Mouse (Mus musculus): ENCODE measurements around the gene Fam228a. TPM values are rescaled to one million over a fixed set of nuclear protein-coding genes. Genes with fewer than 3 reads are reported as not detected.

Fam228a gene
- polyA plus RNA-seq, 1 experiment from 2014 or later, result 1.3 TPM

DNA sequence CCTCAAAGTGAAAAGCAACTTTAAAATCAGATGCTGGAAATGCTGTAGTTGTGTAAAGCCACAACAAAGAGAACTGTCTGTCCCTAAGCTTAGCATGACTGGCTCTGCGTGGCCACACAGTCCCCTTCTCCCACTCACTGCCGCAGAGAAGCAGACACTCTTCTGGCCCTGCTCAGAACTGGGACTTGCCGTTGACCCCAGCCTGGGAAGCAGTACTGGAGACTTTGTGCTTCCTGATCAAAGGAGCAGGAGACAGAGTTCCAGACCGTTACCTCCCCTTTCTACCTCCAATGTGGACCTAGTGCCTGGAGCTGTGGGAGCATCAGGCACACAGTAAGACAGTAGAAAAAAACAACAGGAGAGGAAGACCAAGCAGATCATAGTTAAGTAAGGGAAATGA lies 5.9 kb downstream of the Fam228a start:
- Histone ChIP-seq H3K27ac (ENCODE audit: low read length) (no peak overlapping the region), H3K4me1 (ENCODE audit: control insufficient read depth, insufficient read depth, low read length) (no peaks in the 10 kb centered on the region), H3K9ac (replicated peaks; ENCODE audit: low read depth, low read length) (no peak overlapping the region), H3K4me2 (replicated peaks; ENCODE audit: low read depth, low read length) (no peak overlapping the region), H3K36me3 (ENCODE audit: control insufficient read depth, insufficient read depth, low read length) (no peaks in the 10 kb centered on the region), H3K9me3 (ENCODE audit: control insufficient read depth, low read depth, low read length) (no peaks in the 10 kb centered on the region), H3K27me3 (ENCODE audit: control insufficient read depth, insufficient read depth, low read length) (no peaks in the 10 kb centered on the region), H3K4me3 (ENCODE audit: low read depth, low read length) (no peak overlapping the region)
- ATAC-seq (ENCODE audit: insufficient number of reproducible peaks, insufficient read depth, low FRiP score, low read depth), result no peak
- 52% methylated on average over 4 of the region's 4 CpGs for WGBS

DNA sequence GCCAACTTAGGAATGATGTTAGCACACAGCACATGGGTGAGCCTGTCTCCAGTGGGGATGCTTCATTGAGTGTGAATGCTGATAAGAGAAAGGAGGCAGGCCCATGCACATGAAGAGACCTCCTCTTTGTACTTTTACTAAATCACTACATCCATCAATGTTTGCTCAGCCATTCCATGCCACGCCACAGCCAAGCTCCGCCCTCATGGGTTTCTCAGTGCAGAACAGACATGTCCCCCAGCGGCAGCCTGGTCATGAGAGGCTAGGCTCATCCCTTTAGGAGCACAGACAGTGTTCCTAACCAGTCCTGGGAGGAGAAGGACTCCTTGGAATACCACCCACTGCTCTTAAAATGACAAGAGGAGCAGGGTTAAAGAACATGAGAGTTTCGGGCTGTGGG lies 6.6 kb downstream of the Fam228a start:
- Histone ChIP-seq H3K4me2 (replicated peaks; ENCODE audit: low read depth, low read length) (no peak overlapping the region), H3K27me3 (ENCODE audit: control insufficient read depth, insufficient read depth, low read length) (no peaks in the 10 kb centered on the region)

DNA sequence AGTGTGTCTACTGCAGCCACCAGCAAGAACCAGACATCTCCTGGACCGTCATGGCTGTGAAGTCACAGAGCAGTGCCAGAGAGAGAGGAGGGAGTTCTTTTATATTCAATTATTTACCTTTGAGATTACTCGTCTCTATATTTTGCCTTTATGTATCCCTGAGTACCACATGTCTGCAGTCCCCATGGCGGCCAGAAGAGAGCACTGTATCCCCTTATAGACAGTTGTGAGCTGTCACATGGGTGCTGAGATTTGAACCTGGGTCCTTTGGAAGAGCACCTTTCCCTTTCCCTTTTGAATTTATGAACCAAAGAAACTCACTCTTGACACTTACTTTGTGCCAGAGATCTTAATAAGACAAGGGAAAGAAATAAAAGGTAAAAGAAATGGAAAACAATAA lies 9.1 kb downstream of the Fam228a start:
- 86% methylated on average over 3 of the region's 3 CpGs for WGBS
- no peak for ATAC-seq (ENCODE audit: insufficient number of reproducible peaks, insufficient read depth, low FRiP score, low read depth)

More for the DNA sequence above, 6.6 kb downstream of the Fam228a start:
- 60% methylated on average over 4 of the region's 4 CpGs for WGBS
- Histone ChIP-seq H3K27ac (ENCODE audit: low read length) (no peak overlapping the region), H3K9ac (replicated peaks; ENCODE audit: low read depth, low read length) (no peak overlapping the region), H3K4me1 (ENCODE audit: control insufficient read depth, insufficient read depth, low read length) (no peaks in the 10 kb centered on the region), H3K4me3 (ENCODE audit: low read depth, low read length) (no peak overlapping the region), H3K9me3 (ENCODE audit: control insufficient read depth, low read depth, low read length) (no peaks in the 10 kb centered on the region), H3K36me3 (ENCODE audit: control insufficient read depth, insufficient read depth, low read length) (no peaks in the 10 kb centered on the region)
- ATAC-seq (ENCODE audit: insufficient number of reproducible peaks, insufficient read depth, low FRiP score, low read depth), result no peak

DNA sequence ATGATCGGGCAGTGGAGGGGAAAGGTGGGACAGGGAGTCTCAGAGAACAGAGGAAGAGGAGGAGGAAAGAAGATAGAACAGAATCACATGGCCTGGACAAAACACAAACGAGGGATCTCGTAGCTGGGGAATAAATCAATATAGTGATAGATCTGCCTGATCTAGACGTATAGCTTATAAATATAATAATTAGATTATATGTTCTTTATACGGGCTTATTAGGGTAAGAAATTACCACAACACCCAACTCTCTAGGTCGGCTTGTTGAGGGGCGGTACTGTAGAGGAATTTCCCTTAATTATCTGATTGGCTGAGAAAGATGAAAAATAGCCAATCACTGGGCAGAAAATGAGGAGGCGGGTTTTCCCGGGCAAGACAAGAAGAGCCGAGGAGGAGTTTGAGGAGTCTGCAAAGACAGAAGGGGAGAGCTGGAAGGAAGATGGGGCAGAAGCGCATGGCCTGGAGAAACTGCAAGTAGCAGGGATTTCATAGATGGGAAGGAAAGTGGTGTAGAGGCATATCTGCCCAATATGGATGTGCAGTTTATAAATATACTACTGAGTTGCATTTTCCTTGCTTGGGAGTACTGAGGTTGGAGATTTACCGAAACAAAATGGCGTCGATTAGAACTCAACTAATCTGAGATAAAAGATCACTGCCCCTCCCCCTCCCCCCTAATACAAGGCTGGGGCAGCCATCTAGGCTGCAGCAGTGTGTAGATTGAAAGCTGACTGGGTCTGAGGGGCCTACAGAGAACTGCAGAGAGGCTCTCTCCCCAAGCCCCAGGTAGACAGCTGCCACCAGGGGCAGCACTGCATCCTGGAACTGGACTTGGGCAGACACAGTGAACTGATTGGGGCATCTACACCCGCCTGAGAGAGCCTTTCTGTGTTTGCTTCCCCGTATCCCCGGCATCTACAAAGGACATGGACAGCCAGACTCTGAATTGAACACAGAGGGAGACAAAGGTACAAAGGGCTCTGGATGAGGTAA lies 18.2 kb downstream of the Fam228a start:
- Histone ChIP-seq H3K27me3 (ENCODE audit: control insufficient read depth, insufficient read depth, low read length) (no peaks in the 10 kb centered on the region), H3K9ac (replicated peaks; ENCODE audit: low read depth, low read length) (no peak overlapping the region), H3K4me2 (replicated peaks; ENCODE audit: low read depth, low read length) (no peak overlapping the region), H3K27ac (ENCODE audit: low read length) (no peak overlapping the region), H3K4me1 (ENCODE audit: control insufficient read depth, insufficient read depth, low read length) (no peaks in the 10 kb centered on the region), H3K4me3 (ENCODE audit: low read depth, low read length) (no peak overlapping the region), H3K36me3 (ENCODE audit: control insufficient read depth, insufficient read depth, low read length) (no peaks in the 10 kb centered on the region), H3K9me3 (ENCODE audit: control insufficient read depth, low read depth, low read length) (no peaks in the 10 kb centered on the region)
- 72% methylated on average over 17 of the region's 17 CpGs for WGBS
- no peak for ATAC-seq (ENCODE audit: insufficient number of reproducible peaks, insufficient read depth, low FRiP score, low read depth)

More for the DNA sequence above, 9.1 kb downstream of the Fam228a start:
- H3K4me2 ChIP-seq (replicated peaks; ENCODE audit: low read depth, low read length), result no peak overlapping the region
- H3K9me3 ChIP-seq (ENCODE audit: control insufficient read depth, low read depth, low read length), result no peaks in the 10 kb centered on the region
- no peak overlapping the region for H3K9ac ChIP-seq (replicated peaks; ENCODE audit: low read depth, low read length)
- no peak overlapping the region for H3K4me3 ChIP-seq (ENCODE audit: low read depth, low read length)
- no peaks in the 10 kb centered on the region for H3K4me1 ChIP-seq (ENCODE audit: control insufficient read depth, insufficient read depth, low read length)
- no peak overlapping the region for H3K27ac ChIP-seq (ENCODE audit: low read length)
- H3K36me3 ChIP-seq (ENCODE audit: control insufficient read depth, insufficient read depth, low read length), result no peaks in the 10 kb centered on the region
- no peaks in the 10 kb centered on the region for H3K27me3 ChIP-seq (ENCODE audit: control insufficient read depth, insufficient read depth, low read length)

DNA sequence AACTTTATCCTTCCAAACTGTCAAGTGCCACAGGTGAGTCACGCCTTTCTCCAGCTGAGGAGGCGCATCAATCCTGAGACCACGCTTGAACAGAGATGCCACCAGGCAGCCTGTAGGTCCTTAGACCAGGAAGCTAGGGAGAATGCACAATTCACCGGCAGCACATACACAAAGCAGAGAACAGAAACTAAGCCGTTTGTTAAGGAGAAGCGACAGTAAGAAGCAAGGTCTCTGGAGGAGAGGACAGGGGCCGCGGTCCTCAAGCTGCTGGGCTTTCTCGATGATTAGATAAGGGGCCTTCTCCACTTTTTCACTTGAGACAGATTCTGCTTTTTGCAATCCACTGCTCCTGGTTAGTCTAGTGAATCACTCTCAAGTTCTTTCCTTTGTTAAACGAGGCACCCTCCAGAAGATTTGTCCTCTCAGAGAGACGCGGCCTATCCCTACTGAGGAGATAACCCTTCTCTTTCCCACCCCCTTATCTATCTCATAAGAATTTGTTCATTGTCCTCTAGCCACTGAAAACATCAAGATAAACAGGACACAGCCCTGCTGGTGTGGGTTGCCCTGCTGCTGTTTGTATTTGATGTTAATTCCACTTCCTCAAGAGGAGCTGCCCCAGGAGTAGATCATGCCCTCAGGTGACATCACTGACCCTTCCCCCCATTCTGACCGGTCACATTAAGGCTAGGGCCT lies 19.0 kb downstream of the Fam228a start:
- no peak overlapping the region for H3K4me3 ChIP-seq (ENCODE audit: low read depth, low read length)
- H3K27me3 ChIP-seq (ENCODE audit: control insufficient read depth, insufficient read depth, low read length), result no peaks in the 10 kb centered on the region
- no peak overlapping the region for H3K4me2 ChIP-seq (replicated peaks; ENCODE audit: low read depth, low read length)
- H3K4me1 ChIP-seq (ENCODE audit: control insufficient read depth, insufficient read depth, low read length), result no peaks in the 10 kb centered on the region
- H3K9ac ChIP-seq (replicated peaks; ENCODE audit: low read depth, low read length), result no peak overlapping the region
- no peaks in the 10 kb centered on the region for H3K9me3 ChIP-seq (ENCODE audit: control insufficient read depth, low read depth, low read length)
- H3K36me3 ChIP-seq (ENCODE audit: control insufficient read depth, insufficient read depth, low read length), result 0 out of 2 replicates have a peak, but pooled peaks cover 3% of the 10 kb centered on the region
- no peak for ATAC-seq (ENCODE audit: insufficient number of reproducible peaks, insufficient read depth, low FRiP score, low read depth)
- WGBS, result 67% methylated on average over 13 of the region's 13 CpGs
- H3K27ac ChIP-seq (ENCODE audit: low read length), result no peak overlapping the region

DNA sequence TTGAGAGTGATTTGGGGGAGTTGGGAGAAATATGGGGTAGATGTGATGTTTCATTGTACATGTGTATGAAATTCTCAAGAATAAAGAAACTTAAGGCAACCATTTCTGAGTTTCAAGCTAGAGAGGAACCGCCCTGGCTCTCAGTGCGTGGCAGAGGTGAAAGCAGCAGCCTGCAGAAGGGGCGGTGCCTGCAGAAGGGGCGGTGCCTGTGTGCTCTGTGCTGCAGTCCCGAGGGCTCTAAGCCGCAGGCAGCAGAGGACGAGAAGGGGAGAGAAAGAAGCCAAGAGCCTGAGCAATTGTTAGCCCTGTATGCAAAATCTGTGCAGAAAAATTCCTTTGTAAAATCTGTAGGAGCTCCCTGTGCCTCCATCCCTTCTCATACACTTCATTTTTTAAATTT lies 20.8 kb downstream of the Fam228a start:
- Histone ChIP-seq H3K27ac (ENCODE audit: low read length) (no peak overlapping the region), H3K36me3 (ENCODE audit: control insufficient read depth, insufficient read depth, low read length) (peaks cover 11% of the 10 kb centered on the region), H3K4me3 (ENCODE audit: low read depth, low read length) (no peak overlapping the region), H3K27me3 (ENCODE audit: control insufficient read depth, insufficient read depth, low read length) (no peaks in the 10 kb centered on the region), H3K9me3 (ENCODE audit: control insufficient read depth, low read depth, low read length) (no peaks in the 10 kb centered on the region), H3K4me2 (replicated peaks; ENCODE audit: low read depth, low read length) (no peak overlapping the region), H3K4me1 (ENCODE audit: control insufficient read depth, insufficient read depth, low read length) (no peaks in the 10 kb centered on the region), H3K9ac (replicated peaks; ENCODE audit: low read depth, low read length) (no peak overlapping the region)
- WGBS, result 4% methylated on average over 7 of the region's 7 CpGs
- peak; percentile 89; the same call in 1 of the 2 replicates for ATAC-seq (ENCODE audit: insufficient number of reproducible peaks, insufficient read depth, low FRiP score, low read depth)

DNA sequence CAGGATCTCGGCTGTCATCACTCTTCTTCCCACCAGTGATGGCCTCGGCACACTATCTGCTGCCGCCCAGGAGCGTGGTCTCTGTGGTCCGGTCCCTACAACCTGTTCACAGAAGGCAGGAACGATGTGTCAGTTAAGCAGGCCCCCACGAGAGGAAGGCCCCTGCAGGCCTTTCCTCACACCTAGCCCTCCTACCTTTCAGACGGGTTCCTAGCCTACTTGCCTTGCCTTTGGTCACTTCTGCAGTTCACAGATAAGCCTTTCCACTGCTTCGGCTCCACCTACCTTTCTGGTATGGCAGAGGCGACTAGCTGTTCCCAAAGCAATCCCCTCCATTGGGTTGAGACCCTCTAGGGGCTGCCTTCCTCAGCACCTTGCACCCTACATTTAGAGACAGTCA lies 22.6 kb downstream of the Fam228a start:
- H3K4me3 ChIP-seq (ENCODE audit: low read depth, low read length), result no peak overlapping the region
- no peaks in the 10 kb centered on the region for H3K27me3 ChIP-seq (ENCODE audit: control insufficient read depth, insufficient read depth, low read length)
- H3K9ac ChIP-seq (replicated peaks; ENCODE audit: low read depth, low read length), result no peak overlapping the region
- WGBS, result 85% methylated on average over 10 of the region's 10 CpGs
- H3K4me2 ChIP-seq (replicated peaks; ENCODE audit: low read depth, low read length), result no peak overlapping the region
- H3K27ac ChIP-seq (ENCODE audit: low read length), result no peak overlapping the region
- peaks cover 16% of the 10 kb centered on the region for H3K36me3 ChIP-seq (ENCODE audit: control insufficient read depth, insufficient read depth, low read length)
- H3K9me3 ChIP-seq (ENCODE audit: control insufficient read depth, low read depth, low read length), result no peaks in the 10 kb centered on the region
- no peaks in the 10 kb centered on the region for H3K4me1 ChIP-seq (ENCODE audit: control insufficient read depth, insufficient read depth, low read length)
- no peak for ATAC-seq (ENCODE audit: insufficient number of reproducible peaks, insufficient read depth, low FRiP score, low read depth)

DNA sequence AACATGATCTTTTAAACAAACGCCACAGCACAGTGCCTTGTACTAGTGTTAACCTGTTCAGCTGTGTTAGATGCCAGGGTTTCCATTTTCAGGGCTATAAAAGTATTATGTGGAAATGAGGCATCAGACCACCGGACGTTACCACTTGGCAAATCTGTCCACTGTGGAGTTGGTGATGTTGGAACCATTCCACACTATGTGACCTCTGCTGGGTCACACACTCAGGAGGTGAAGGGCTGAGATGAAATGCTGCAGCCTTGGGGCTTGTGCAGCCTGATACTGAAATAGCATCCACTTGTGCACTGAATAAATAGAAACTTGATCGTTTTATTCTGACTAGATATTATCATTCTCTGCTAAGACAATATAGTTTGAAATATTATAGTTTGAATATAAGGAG lies 24.9 kb downstream of the Fam228a start:
- ATAC-seq (ENCODE audit: insufficient number of reproducible peaks, insufficient read depth, low FRiP score, low read depth), result no peak
- H3K4me2 ChIP-seq (replicated peaks; ENCODE audit: low read depth, low read length), result no peak overlapping the region
- H3K4me3 ChIP-seq (ENCODE audit: low read depth, low read length), result no peak overlapping the region
- no peaks in the 10 kb centered on the region for H3K9me3 ChIP-seq (ENCODE audit: control insufficient read depth, low read depth, low read length)
- no peaks in the 10 kb centered on the region for H3K4me1 ChIP-seq (ENCODE audit: control insufficient read depth, insufficient read depth, low read length)
- no peak overlapping the region for H3K9ac ChIP-seq (replicated peaks; ENCODE audit: low read depth, low read length)
- H3K27me3 ChIP-seq (ENCODE audit: control insufficient read depth, insufficient read depth, low read length), result no peaks in the 10 kb centered on the region
- H3K36me3 ChIP-seq (ENCODE audit: control insufficient read depth, insufficient read depth, low read length), result peaks cover 17% of the 10 kb centered on the region
- 65% methylated on average over 4 of the region's 4 CpGs for WGBS
- no peak overlapping the region for H3K27ac ChIP-seq (ENCODE audit: low read length)

Data from stomach, embryonic 14.5 days (tissue).